Mouse (Mus musculus) hindbrain, embryonic 12.5 days (tissue): Measurements from ENCODE around the gene Nck2. TPM values are rescaled to one million over a fixed set of nuclear protein-coding genes. Genes with fewer than 3 reads are reported as not detected.

ENCODE experiments used
- ATAC-seq: fragments of 200-750 bp; cut with Nextera tagmentation; 2 replicates; pipeline ENCODE4 v1.8.0; 2017; ENCODE audit warnings: moderate TSS enrichment; ENCODE audit not compliant: low FRiP score
- H3K27ac ChIP-seq: fragments of 300-500 bp; sonication (generic); 2 replicates; pipeline ENCODE4 v1.5.1; 2016; ENCODE audit warnings: mild to moderate bottlenecking
- H3K27me3 ChIP-seq: fragments of 300-500 bp; sonication (generic); 2 replicates; pipeline ENCODE4 v1.6.1; 2016; ENCODE audit warnings: mild to moderate bottlenecking
- H3K36me3 ChIP-seq: fragments of 300-500 bp; sonication (generic); 2 replicates; pipeline ENCODE4 v1.6.1; 2016; ENCODE audit warnings: mild to moderate bottlenecking
- H3K4me1 ChIP-seq: fragments of 300-500 bp; sonication (generic); 2 replicates; pipeline ENCODE4 v1.6.1; 2016
- H3K4me2 ChIP-seq: fragments of 300-500 bp; sonication (generic); replicated peaks from 2 replicates; pipeline ENCODE4 v1.6.1; 2016; ENCODE audit warnings: mild to moderate bottlenecking
- H3K4me3 ChIP-seq: fragments of 300-500 bp; sonication (generic); 2 replicates; pipeline ENCODE4 v1.5.1; 2016; ENCODE audit warnings: mild to moderate bottlenecking
- H3K9ac ChIP-seq: fragments of 300-500 bp; sonication (generic); 2 replicates; pipeline ENCODE4 v1.6.1; 2016; ENCODE audit warnings: mild to moderate bottlenecking, moderate library complexity
- H3K9me3 ChIP-seq: fragments of 300-500 bp; sonication (generic); replicated peaks from 2 replicates; pipeline ENCODE4 v1.6.1; 2016; ENCODE audit warnings: mild to moderate bottlenecking
- WGBS: fragments of 180-500 bp; shearing (Covaris S2); methylation state at CpG from one replicate; pipeline ENCODE4 v1.1.7; 2016; 5-methylcytosine and 5-hydroxymethylcytosine counted together
- polyA plus RNA-seq: library from polyadenylated mRNA; unstranded; fragments of >200 nt; fragmentation: Nextera tagmentation; extraction: Ambion mirVana; gene quantifications from 2 replicates; pipeline ENCODE4 v1.2.1, GENCODE M21; 2016

Gene Nck2
- polyA plus RNA-seq, 1 experiment from 2014 or later: 54.4 TPM

- no peak overlapping the region for H3K27ac ChIP-seq
- no peaks in the 10 kb centered on the region for H3K36me3 ChIP-seq
- no peak overlapping the region for H3K4me3 ChIP-seq
- H3K4me2 ChIP-seq: no peak overlapping the region
- H3K9me3 ChIP-seq: no peaks in the 10 kb centered on the region
- no peak for ATAC-seq
- no peaks in the 10 kb centered on the region for H3K27me3 ChIP-seq
- no peak overlapping the region for H3K9ac ChIP-seq
- no peaks in the 10 kb centered on the region for H3K4me1 ChIP-seq
- WGBS: 74% methylated on average over 3 of the region's 3 CpGs
Observed at GRCm38 (mm10) chr1:43413298-43413697, 31.1 kb upstream of the Nck2 start.

DNA sequence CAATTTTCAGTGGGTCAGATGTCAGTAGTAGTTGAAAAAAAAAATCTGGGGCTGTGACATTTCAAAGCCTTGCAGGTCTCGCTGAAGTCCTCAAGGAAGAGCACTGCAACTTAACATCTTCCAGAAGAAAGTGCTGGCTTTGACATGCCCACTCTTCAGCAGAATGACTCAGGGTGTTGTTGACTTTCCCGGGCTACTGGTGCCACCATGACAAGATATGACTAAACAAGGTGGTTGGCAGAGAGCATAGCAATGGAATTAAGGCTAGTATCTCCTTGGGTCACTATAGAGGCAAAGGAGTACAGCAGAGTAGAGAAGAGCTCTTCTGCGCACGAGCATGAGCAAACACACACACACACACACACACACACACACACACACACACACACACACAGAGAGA is 30.6 kb upstream of the Nck2 start:
- no peaks in the 10 kb centered on the region for H3K9me3 ChIP-seq
- no peak overlapping the region for H3K9ac ChIP-seq
- H3K4me2 ChIP-seq: no peak overlapping the region
- H3K36me3 ChIP-seq: no peaks in the 10 kb centered on the region
- no peaks in the 10 kb centered on the region for H3K4me1 ChIP-seq
- H3K27ac ChIP-seq: no peak overlapping the region
- no peak overlapping the region for H3K4me3 ChIP-seq
- WGBS: 86% methylated on average over 4 of the region's 4 CpGs
- ATAC-seq: no peak
- H3K27me3 ChIP-seq: no peaks in the 10 kb centered on the region

DNA sequence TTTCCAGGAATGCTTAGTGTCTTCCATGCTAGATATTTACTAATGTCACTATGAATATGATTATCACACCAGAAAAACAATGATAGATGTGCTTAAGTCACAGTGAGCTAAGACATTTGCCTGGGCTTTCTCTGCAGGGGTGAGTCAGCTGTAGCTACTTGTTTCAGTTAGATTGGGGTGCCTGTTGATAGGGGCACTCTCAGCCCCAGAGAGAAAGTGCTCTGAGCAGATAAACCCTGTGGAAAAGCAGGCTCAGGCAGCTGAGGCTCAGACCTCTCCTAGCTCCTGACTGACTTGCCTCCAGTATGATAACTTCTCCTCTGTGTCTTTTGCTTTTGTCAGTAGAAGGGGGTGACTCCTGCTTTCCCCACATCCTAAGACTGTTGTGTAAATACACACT is 30.2 kb upstream of the Nck2 start:
- no peak overlapping the region for H3K4me3 ChIP-seq
- no peaks in the 10 kb centered on the region for H3K36me3 ChIP-seq
- no peaks in the 10 kb centered on the region for H3K9me3 ChIP-seq
- no peaks in the 10 kb centered on the region for H3K4me1 ChIP-seq
- no peak overlapping the region for H3K27ac ChIP-seq
- H3K4me2 ChIP-seq: no peak overlapping the region
- H3K9ac ChIP-seq: no peak overlapping the region
- H3K27me3 ChIP-seq: no peaks in the 10 kb centered on the region
- no peak for ATAC-seq

DNA sequence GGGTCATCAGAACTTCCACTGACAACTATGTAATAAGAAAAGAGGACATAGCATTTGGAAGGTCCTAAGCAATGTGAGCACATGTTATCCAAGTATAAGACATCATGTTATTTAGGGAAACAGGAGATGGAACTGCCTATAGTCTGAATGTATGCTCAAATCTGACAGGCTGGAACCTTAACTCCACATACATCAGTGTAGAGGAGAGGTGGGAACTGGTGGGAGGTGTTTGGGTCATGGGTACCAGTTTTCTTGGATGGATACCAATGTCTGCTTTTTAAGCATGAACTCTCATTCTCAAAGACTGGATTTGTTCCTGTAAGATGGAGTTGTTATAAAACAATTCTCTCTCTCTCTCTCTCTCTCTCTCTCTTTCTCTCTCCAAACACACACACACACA is 29.4 kb upstream of the Nck2 start:
- no peak overlapping the region for H3K4me3 ChIP-seq
- no peaks in the 10 kb centered on the region for H3K4me1 ChIP-seq
- no peak for ATAC-seq
- no peak overlapping the region for H3K9ac ChIP-seq
- H3K36me3 ChIP-seq: no peaks in the 10 kb centered on the region
- no peaks in the 10 kb centered on the region for H3K27me3 ChIP-seq
- no peak overlapping the region for H3K27ac ChIP-seq
- H3K4me2 ChIP-seq: no peak overlapping the region
- no peaks in the 10 kb centered on the region; the same call in 1 of the 2 replicates for H3K9me3 ChIP-seq

GRCm38 (mm10) chr1:43422969-43423748 is 21.2 kb upstream of the Nck2 start:
- Histone ChIP-seq H3K4me3 (no peak overlapping the region), H3K4me2 (no peak overlapping the region), H3K9ac (no peak overlapping the region), H3K36me3 (no peaks in the 10 kb centered on the region), H3K27ac (no peak overlapping the region), H3K9me3 (no peaks in the 10 kb centered on the region; the same call in 1 of the 2 replicates), H3K27me3 (no peaks in the 10 kb centered on the region), H3K4me1 (no peaks in the 10 kb centered on the region)
- ATAC-seq: no peak
- 79% methylated on average over 4 of the region's 4 CpGs for WGBS

DNA sequence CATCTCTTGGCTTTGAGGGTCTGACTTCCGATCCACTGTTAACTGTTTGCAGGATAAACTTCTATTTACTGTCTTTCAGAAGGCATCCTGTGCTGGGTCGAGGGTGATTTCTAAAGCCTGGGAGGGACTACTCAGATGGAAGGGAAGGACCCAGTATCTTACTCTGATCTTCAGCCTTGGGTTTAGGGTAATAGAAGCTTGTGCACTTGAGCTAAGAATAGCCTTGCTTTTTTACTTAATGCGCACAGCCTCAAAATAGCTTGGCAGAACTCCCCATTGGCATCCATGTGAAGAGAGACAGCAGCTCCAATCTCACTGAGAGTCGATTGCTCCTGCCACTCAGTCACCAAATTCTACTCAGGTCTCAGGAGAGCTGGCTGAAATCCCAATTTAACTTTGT is 17.9 kb upstream of the Nck2 start:
- H3K9ac ChIP-seq: no peak overlapping the region
- H3K27ac ChIP-seq: no peak overlapping the region
- no peak for ATAC-seq
- no peak overlapping the region for H3K4me3 ChIP-seq
- no peaks in the 10 kb centered on the region for H3K9me3 ChIP-seq
- no peaks in the 10 kb centered on the region for H3K27me3 ChIP-seq
- WGBS: 66% methylated on average over 4 of the region's 4 CpGs
- H3K36me3 ChIP-seq: no peaks in the 10 kb centered on the region
- no peak overlapping the region for H3K4me2 ChIP-seq
- no peaks in the 10 kb centered on the region for H3K4me1 ChIP-seq

GRCm38 (mm10) chr1:43426993-43427535 is 17.3 kb upstream of the Nck2 start:
- Histone ChIP-seq H3K27ac (no peak overlapping the region), H3K4me1 (no peaks in the 10 kb centered on the region), H3K4me3 (no peak overlapping the region), H3K36me3 (no peaks in the 10 kb centered on the region), H3K9me3 (no peaks in the 10 kb centered on the region), H3K4me2 (no peak overlapping the region), H3K9ac (no peak overlapping the region), H3K27me3 (no peaks in the 10 kb centered on the region)
- ATAC-seq: no peak
- 75% methylated on average over 6 of the region's 6 CpGs for WGBS

- Histone ChIP-seq H3K9me3 (no peaks in the 10 kb centered on the region), H3K27ac (no peak overlapping the region), H3K4me1 (no peaks in the 10 kb centered on the region), H3K9ac (no peak overlapping the region), H3K27me3 (no peaks in the 10 kb centered on the region), H3K36me3 (no peaks in the 10 kb centered on the region), H3K4me2 (no peak overlapping the region), H3K4me3 (no peak overlapping the region)
- WGBS: 85% methylated on average over 9 of the region's 9 CpGs
- ATAC-seq: no peak
Observed at GRCm38 (mm10) chr1:43429924-43430876, 14.2 kb upstream of the Nck2 start.

GRCm38 (mm10) chr1:43433853-43434252 is 10.5 kb upstream of the Nck2 start:
- H3K4me1 ChIP-seq: no peaks in the 10 kb centered on the region
- no peak overlapping the region for H3K4me3 ChIP-seq
- no peak overlapping the region for H3K27ac ChIP-seq
- WGBS: 84% methylated on average over 4 of the region's 4 CpGs
- H3K36me3 ChIP-seq: no peaks in the 10 kb centered on the region
- no peaks in the 10 kb centered on the region for H3K27me3 ChIP-seq
- H3K9ac ChIP-seq: no peak overlapping the region
- ATAC-seq: no peak
- no peaks in the 10 kb centered on the region for H3K9me3 ChIP-seq
- H3K4me2 ChIP-seq: no peak overlapping the region

- Histone ChIP-seq H3K36me3 (no peaks in the 10 kb centered on the region), H3K4me1 (no peaks in the 10 kb centered on the region), H3K9ac (no peak overlapping the region), H3K27ac (no peak overlapping the region), H3K4me3 (no peak overlapping the region), H3K4me2 (no peak overlapping the region), H3K27me3 (no peaks in the 10 kb centered on the region), H3K9me3 (no peaks in the 10 kb centered on the region)
- no peak for ATAC-seq
Observed at GRCm38 (mm10) chr1:43436554-43436953, 7.8 kb upstream of the Nck2 start.

DNA sequence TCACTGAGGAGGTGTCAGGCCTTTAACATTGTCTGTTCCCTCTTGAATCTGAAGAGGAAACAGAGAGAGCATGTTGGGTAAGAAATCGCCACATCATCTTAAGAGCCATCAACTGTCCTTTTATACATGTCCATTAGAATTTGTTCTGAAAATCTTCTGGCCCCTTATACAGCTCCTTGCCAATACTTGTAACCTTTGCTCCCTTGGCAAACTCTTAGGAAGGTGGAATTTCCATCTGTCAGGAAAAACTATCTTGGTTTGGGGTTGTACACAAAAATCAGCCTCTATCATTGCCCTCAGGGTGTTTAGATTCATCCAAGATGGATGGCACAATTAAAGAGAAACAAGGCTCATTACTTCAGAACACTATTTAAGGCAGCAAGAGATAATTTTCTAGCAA is 5.1 kb upstream of the Nck2 start:
- no peak for ATAC-seq
- Histone ChIP-seq H3K9ac (no peak overlapping the region), H3K9me3 (no peaks in the 10 kb centered on the region), H3K4me2 (no peak overlapping the region), H3K4me1 (no peaks in the 10 kb centered on the region), H3K4me3 (no peak overlapping the region), H3K27me3 (no peaks in the 10 kb centered on the region), H3K36me3 (no peaks in the 10 kb centered on the region), H3K27ac (no peak overlapping the region)
- WGBS: 92% methylated on average over 1 of the region's 1 CpGs

- no peak overlapping the region for H3K4me3 ChIP-seq
- no peaks in the 10 kb centered on the region for H3K27me3 ChIP-seq
- H3K4me1 ChIP-seq: peaks cover 15% of the 10 kb centered on the region
- no peaks in the 10 kb centered on the region for H3K36me3 ChIP-seq
- no peaks in the 10 kb centered on the region for H3K9me3 ChIP-seq
- no peak overlapping the region for H3K4me2 ChIP-seq
- WGBS: 88% methylated on average over 2 of the region's 2 CpGs
- no peak overlapping the region for H3K9ac ChIP-seq
- no peak for ATAC-seq
- H3K27ac ChIP-seq: no peak overlapping the region
Observed at GRCm38 (mm10) chr1:43442568-43442967, 1.8 kb upstream of the Nck2 start.
